Mouse (Mus musculus) testis, adult 2 months (tissue): ENCODE measurements at regions not wholly inside any gene's neighbourhood (a gene's known extent, or its start where the extent isn't known, plus 50 kb on each side); places are given as distances from the start of the nearest gene placed in this dataset.

Experiments used
- H3K27ac ChIP-seq: fragments of 200-500 bp; 2 replicates; pipeline ENCODE4 v1.5.1; 2012; ENCODE audit warnings: low read depth, low read length; ENCODE audit not compliant: control insufficient read depth, insufficient read depth
- H3K27me3 ChIP-seq: fragments of 200-500 bp; 2 replicates; pipeline ENCODE4 v1.6.1; 2012; ENCODE audit warnings: mild to moderate bottlenecking, low read length, moderate library complexity; ENCODE audit not compliant: control insufficient read depth, insufficient read depth
- H3K36me3 ChIP-seq: fragments of 200-500 bp; 2 replicates; pipeline ENCODE4 v1.6.1; 2012; ENCODE audit warnings: mild to moderate bottlenecking, low read length; ENCODE audit not compliant: control insufficient read depth, insufficient read depth
- H3K4me1 ChIP-seq: fragments of 200-500 bp; 2 replicates; pipeline ENCODE4 v1.6.1; 2012; ENCODE audit warnings: low read length; ENCODE audit not compliant: control insufficient read depth, insufficient read depth
- H3K4me3 ChIP-seq: fragments of 200-500 bp; 2 replicates; pipeline ENCODE4 v1.5.1; 2012; ENCODE audit warnings: low read depth, mild to moderate bottlenecking, low read length, moderate library complexity, mixed read lengths; ENCODE audit not compliant: control insufficient read depth
- CTCF ChIP-seq: fragments of 200-500 bp; IDR thresholded peaks from 2 replicates; pipeline ENCODE4 v1.5.1; 2012; ENCODE audit warnings: low read depth, mild to moderate bottlenecking, inconsistent platforms, low read length, moderate library complexity; ENCODE audit not compliant: control insufficient read depth, insufficient read depth, insufficient replicate concordance
- POLR2A ChIP-seq: fragments of 200-500 bp; IDR thresholded peaks from 2 replicates; pipeline ENCODE4 v1.6.1; 2012; ENCODE audit warnings: low read depth, mild to moderate bottlenecking, inconsistent platforms, low read length, moderate library complexity; ENCODE audit not compliant: control insufficient read depth

DNA sequence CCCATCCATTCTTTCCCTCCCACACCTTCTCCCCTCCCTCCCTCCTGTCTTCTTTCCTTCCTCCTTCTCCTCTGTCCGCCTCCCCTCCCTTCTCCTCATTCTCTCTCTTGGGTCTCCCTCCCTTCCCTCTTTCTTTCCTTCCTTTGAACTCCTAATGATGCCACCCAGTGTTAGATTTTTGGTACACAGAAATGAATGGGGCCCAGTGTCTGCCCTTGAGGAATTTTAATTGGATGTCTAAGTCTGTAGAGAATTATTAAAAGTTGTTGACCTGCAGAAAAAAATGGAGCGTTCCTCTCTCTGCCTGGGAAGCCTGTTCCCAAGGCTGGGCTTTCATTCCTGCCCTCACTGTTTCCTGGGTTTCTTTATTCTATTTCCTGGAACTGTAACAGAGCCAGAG is 434.0 kb upstream of the Fam160b2 start:
- TF ChIP-seq POLR2A, result no peak
- TF ChIP-seq CTCF, result no peak
- Histone ChIP-seq H3K27ac (no peak overlapping the region), H3K36me3 (no peaks in the 10 kb centered on the region), H3K4me3 (no peak overlapping the region), H3K4me1 (no peaks in the 10 kb centered on the region), H3K27me3 (no peaks in the 10 kb centered on the region)

DNA sequence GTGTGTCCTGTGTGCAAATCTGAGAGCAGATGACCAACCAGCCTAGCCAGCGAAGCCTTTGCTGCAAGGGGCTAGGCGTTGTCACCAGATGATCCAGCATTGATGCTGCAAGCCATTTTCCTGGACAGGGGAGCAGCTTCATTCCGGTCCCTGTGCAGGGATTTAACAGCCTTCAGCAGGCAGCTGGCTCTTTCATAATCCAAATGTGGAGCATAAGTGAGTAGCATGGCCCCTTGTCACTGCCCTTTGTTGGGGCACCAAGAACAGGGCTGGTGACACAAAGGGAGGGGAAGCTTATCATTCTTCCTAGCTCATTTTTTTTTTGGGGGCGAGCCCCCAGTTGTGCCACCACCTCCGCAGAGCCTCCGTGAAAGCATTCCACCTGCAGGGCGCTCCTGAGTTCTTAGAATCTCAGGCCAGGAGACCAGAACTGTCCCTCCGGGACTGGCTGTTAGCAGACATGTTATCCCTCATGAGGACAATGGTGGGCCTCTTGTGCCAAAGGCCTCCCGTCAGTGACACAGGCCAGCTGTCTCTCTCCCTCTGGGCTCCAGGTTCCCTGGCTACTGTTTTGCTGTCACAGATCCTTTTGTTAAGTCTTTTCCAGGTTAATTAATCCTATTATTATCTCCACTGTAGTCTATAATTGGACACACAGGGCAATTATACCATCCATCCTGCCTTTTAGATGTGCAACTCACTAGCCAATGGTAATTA is 430.7 kb upstream of the Fam160b2 start:
- TF ChIP-seq POLR2A (no peak), CTCF (no peak)
- Histone ChIP-seq H3K4me1 (no peaks in the 10 kb centered on the region), H3K27me3 (no peaks in the 10 kb centered on the region), H3K4me3 (no peak overlapping the region), H3K27ac (no peak overlapping the region), H3K36me3 (no peaks in the 10 kb centered on the region)
